Mouse (Mus musculus): Measurements from ENCODE around the gene Dennd1a.

- no peak for TF ChIP-seq CTCF (IDR thresholded peaks at IDR 0.05; ENCODE audit: low read depth, low read length)
- TF ChIP-seq POLR2A (IDR thresholded peaks at IDR 0.05; ENCODE audit: insufficient read depth, low read length): no peak
- TF ChIP-seq EP300 (IDR thresholded peaks at IDR 0.05; ENCODE audit: insufficient read depth, low read depth, low read length): no peak
Measured at GRCm38 (mm10) chr2:38156001-38156400, 131.2 kb downstream of the Dennd1a start.

Data from ES-Bruce4 (cell line).